Mouse (Mus musculus) midbrain, embryonic 10.5 days (tissue): ENCODE results near the gene Zg16. TPM values are rescaled to one million over a fixed set of nuclear protein-coding genes. Genes with fewer than 3 reads are reported as not detected.
A peak's percentile ranks its signal among the peaks of the same experiment; 100 is the strongest.

Experiments
- DNase-seq: peaks from one replicate; pipeline ENCODE4 v3.0.0-alpha.2; 2017; ENCODE audit warnings: low spot score
- H3K27ac ChIP-seq: fragments of 300-500 bp; sonication (generic); replicated peaks from 2 replicates; pipeline ENCODE4 v1.5.1; 2016; ENCODE audit warnings: mild to moderate bottlenecking
- H3K27me3 ChIP-seq: fragments of 300-500 bp; sonication (generic); 2 replicates; pipeline ENCODE4 v1.6.1; 2016; ENCODE audit warnings: low read depth, mild to moderate bottlenecking; ENCODE audit not compliant: poor library complexity, severe bottlenecking
- H3K36me3 ChIP-seq: fragments of 300-500 bp; sonication (generic); 2 replicates; pipeline ENCODE4 v1.6.1; 2016; ENCODE audit warnings: mild to moderate bottlenecking, moderate library complexity
- H3K4me1 ChIP-seq: fragments of 300-500 bp; sonication (generic); 2 replicates; pipeline ENCODE4 v1.6.1; 2016
- H3K4me3 ChIP-seq: fragments of 300-500 bp; sonication (generic); 2 replicates; pipeline ENCODE4 v1.5.1; 2016; ENCODE audit warnings: mild to moderate bottlenecking, moderate library complexity
- H3K9me3 ChIP-seq: fragments of 300-500 bp; sonication (generic); replicated peaks from 2 replicates; pipeline ENCODE4 v1.6.1; 2016; ENCODE audit warnings: mild to moderate bottlenecking
- WGBS: fragments of 180-500 bp; shearing (Covaris S2); methylation state at CpG from one replicate; pipeline ENCODE4 v1.1.7; 2016; 5-methylcytosine and 5-hydroxymethylcytosine counted together
- polyA plus RNA-seq: library from polyadenylated mRNA; unstranded; fragments of >200 nt; fragmentation: Nextera tagmentation; extraction: Ambion mirVana; gene quantifications from 2 replicates; pipeline ENCODE4 v1.2.1, GENCODE M21; 2016

Zg16 gene
- polyA plus RNA-seq, 1 experiment from 2014 or later, result not detected

DNA sequence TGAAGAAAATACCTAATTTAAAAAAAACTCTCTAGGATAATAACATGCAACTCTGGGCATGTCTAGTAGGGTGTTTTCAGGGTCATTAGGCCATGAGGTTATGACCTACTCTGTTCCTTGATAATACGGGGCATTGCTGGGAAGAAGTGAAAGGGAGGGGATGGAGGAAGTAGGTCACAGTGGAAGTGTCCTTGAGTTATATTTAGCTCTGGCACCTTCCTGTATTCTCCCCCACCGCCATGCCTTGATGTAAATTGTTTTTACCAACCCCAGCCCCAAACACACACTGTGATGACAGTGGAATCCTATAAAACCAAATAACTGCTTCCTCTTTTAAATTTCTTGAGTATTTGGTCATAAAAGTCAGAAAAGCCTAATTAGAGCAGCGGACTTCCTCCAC lies 7.1 kb downstream of the Zg16 start:
- Histone ChIP-seq H3K4me1 (no peaks in the 10 kb centered on the region), H3K4me3 (no peak overlapping the region), H3K9me3 (no peaks in the 10 kb centered on the region), H3K36me3 (no peaks in the 10 kb centered on the region), H3K27ac (no peak overlapping the region), H3K27me3 (no peaks in the 10 kb centered on the region)
- DNase-seq, result no peak
- 69% methylated on average over 3 of the region's 3 CpGs for WGBS

- no peaks in the 10 kb centered on the region for H3K36me3 ChIP-seq
- DNase-seq, result no peak
- H3K9me3 ChIP-seq, result no peaks in the 10 kb centered on the region
- 88% methylated on average over 3 of the region's 3 CpGs for WGBS
- H3K4me3 ChIP-seq, result no peak overlapping the region
- no peak overlapping the region for H3K27ac ChIP-seq
- H3K27me3 ChIP-seq, result no peaks in the 10 kb centered on the region
- H3K4me1 ChIP-seq, result no peaks in the 10 kb centered on the region
These were observed 9.4 kb downstream of the Zg16 start for GRCm38 (mm10) chr7:127077692-127078091.

DNA sequence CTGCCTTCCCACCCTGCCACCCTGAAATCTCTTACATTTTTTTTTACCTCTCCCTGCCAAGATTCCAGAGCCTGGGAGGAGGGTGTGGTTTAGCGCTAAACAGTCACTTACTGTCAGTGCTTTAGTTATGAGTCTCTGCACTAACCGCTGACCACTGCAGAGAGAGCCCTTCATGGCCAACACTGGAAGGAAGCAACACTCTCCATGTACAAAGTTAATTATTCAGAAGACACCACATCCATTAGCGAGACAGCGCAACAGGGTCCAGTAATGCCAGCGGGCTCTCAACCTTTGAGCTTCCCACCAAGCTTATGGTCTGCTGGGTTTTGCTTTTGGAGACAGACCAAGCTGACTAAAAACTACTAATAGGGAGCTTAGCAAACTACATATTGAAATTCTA lies 10.9 kb downstream of the Zg16 start:
- Histone ChIP-seq H3K27me3 (no peaks in the 10 kb centered on the region), H3K4me1 (peaks cover 8% of the 10 kb centered on the region; the same call in 1 of the 2 replicates), H3K4me3 (no peak overlapping the region), H3K27ac (no peak overlapping the region), H3K9me3 (no peaks in the 10 kb centered on the region), H3K36me3 (no peaks in the 10 kb centered on the region)
- no peak for DNase-seq
- 92% methylated on average over 5 of the region's 5 CpGs for WGBS

DNA sequence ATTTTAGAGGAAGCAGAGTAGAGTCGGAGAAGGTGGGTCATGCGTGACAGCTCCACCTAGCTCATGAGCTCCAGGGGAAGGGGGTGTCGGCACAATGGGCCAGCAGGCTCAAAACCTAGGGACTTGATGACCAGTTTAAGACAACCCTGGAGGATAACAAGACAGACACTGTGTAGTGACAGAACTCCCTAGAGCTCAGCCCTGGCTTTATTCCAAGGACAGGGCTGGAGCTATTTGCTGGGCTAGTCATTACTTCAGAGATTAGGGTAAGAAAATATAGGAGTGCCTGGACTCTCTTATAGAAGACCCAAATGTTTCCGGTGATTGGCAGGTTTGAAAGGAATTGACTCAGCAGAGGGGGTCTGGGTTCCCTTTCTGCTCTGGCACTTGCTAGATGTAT lies 13.9 kb downstream of the Zg16 start:
- Histone ChIP-seq H3K4me1 (peaks cover 10% of the 10 kb centered on the region; the same call in 1 of the 2 replicates), H3K9me3 (no peaks in the 10 kb centered on the region), H3K36me3 (no peaks in the 10 kb centered on the region), H3K4me3 (no peak overlapping the region), H3K27me3 (no peaks in the 10 kb centered on the region), H3K27ac (no peak overlapping the region)
- DNase-seq, result no peak
- WGBS, result 87% methylated on average over 4 of the region's 4 CpGs

DNA sequence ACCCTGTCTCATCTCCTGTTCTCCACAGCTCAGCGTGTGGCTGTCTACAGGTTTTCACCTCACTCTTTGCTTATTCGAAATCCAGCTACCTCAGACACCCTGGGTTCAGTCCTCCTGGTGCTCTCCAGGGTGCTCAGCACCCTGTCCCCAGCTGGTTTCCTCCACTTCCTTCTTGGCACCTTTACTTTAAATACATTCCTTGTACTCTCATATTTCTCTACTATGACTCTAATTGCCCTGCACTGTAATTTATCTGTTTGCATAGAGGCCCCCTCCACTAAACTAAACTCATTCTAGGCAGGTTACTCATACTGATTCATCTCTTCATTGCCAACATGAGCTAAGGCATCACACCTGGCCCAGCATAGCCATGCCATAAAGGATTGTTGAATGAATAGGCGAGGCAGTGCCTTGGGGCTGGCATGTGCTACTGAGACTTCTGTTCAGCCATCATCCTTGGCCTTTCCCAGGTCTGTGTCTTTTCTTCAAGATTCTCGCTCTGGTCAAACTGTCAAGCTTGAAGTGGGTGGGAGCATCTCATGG lies 16.2 kb downstream of the Zg16 start:
- Histone ChIP-seq H3K27me3 (no peaks in the 10 kb centered on the region), H3K27ac (no peak overlapping the region), H3K4me3 (no peak overlapping the region), H3K36me3 (no peaks in the 10 kb centered on the region), H3K4me1 (peaks cover 10% of the 10 kb centered on the region; the same call in 1 of the 2 replicates), H3K9me3 (no peaks in the 10 kb centered on the region)
- 81% methylated on average over 4 of the region's 4 CpGs for WGBS
- no peak for DNase-seq

DNA sequence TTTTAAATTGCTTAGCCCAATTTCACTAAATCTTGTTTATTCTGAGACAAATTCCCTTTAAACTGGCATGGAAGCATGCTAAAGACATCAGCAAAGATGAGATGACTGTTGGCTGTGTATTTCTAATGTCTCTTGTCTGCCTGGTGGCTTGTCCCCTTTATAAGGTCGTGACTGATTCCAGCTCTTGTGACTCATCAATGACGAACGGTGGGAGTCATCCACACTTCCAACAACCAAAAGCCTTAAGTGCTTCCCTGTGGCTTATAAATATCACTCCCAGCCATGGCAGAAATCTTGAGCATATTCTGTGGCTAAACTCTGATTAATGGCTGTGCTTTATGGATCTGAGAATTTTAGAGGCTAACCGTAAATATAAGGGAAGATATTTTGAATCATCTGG lies 20.8 kb downstream of the Zg16 start:
- 91% methylated on average over 4 of the region's 4 CpGs for WGBS
- Histone ChIP-seq H3K4me3 (no peak overlapping the region), H3K9me3 (no peaks in the 10 kb centered on the region), H3K27ac (no peak overlapping the region), H3K36me3 (no peaks in the 10 kb centered on the region), H3K4me1 (0 out of 2 replicates have a peak, but pooled peaks cover 3% of the 10 kb centered on the region), H3K27me3 (no peaks in the 10 kb centered on the region)
- DNase-seq, result no peak

DNA sequence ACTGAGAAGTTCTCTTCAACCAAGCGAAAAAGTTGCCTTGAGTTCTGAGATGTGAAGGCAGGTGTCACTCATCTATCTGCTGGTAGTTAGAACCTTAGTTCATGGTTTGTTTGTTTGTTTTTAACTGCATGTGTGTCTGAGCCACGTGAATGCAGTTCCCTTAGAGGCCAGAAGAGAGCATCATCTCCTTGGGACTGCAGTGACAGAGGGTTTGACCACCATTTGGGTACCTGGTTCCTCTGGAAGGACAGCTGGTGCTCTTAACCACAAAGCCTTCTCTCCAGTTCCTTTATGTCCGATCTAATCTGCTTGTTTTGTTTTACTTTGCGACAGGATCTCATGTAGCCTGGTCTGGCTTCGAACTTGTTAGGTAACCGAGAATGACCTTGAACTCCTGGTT lies 21.6 kb downstream of the Zg16 start:
- Histone ChIP-seq H3K9me3 (no peaks in the 10 kb centered on the region), H3K4me3 (no peak overlapping the region), H3K27me3 (no peaks in the 10 kb centered on the region), H3K27ac (no peak overlapping the region), H3K36me3 (no peaks in the 10 kb centered on the region), H3K4me1 (no peaks in the 10 kb centered on the region)
- 89% methylated on average over 6 of the region's 6 CpGs for WGBS
- DNase-seq, result no peak

DNA sequence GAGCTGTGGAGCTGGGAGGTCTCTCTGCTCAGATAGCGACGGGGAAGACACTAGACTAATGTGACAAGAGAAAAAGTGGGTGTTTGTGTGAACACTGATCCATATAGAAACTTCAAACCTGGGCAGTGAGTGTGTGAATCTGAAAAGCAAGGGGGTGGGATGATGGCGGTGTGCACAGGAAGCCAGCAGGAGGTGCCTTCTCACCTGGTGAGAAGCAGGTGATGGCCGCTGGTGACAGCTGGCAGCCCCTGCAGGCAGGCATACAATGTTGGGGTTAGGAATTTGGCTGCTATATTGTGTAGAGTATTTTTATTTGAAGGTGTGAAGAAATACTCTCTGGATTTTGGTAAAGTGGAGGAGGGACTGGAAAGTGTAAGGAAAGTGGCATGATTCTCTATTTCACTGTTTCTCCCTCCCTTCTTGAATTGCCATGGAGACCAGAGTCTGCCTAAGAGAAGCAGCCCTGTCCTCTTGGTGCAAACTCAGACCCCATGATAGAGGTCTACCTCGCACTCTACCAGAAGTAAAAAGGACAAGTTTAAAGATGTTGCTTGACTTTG lies 32.0 kb downstream of the Zg16 start:
- H3K4me1 ChIP-seq, result no peaks in the 10 kb centered on the region
- DNase-seq, result no peak
- no peaks in the 10 kb centered on the region for H3K27me3 ChIP-seq
- H3K4me3 ChIP-seq, result no peak overlapping the region
- H3K36me3 ChIP-seq, result no peaks in the 10 kb centered on the region
- no peak overlapping the region for H3K27ac ChIP-seq
- WGBS, result 76% methylated on average over 5 of the region's 5 CpGs
- no peaks in the 10 kb centered on the region for H3K9me3 ChIP-seq

DNA sequence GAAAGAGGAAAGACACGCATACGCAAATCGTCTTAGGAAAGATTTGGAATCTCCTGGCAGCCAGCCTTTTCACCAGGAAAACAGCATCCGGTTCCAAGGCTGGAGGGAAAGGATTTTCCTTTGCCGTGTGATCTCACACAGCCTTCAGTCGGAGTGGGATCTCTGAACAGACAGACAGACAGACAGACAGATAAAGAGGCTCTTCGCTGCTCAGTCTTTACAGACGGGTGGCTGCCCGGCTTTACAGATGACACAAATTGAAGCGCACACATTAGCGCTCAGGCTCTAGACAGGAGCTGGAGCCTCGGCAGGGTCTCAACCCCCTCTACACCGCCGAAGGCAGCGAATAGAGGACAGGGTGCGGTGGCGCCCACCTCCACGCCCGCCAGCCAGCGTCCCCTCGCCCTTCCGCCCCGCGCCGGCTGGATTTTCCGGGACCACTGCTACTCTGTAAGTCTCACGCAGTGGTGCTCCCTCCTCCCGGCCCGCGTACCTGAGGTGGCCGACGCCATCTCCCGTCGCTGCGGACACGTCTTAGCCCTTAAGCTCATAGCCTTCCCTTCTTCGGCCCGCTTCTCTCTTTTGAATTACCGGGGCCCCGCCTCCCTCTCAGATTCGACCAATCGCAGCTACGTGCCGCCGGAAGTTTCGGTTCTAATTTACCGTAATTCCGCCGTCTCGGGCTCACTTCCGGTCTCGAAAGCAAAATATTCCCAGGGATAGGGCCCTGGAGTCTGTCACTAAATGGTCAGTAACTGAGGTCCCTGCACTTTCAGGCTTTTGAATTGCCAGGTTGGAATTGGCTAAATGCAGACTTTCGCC lies 45.1 kb downstream of the Zg16 start, which contains the start of gene Kif22:
Gene Kif22 (minus strand): TSS at position 621 of the 822 bp plus-strand sequence.
- peaks cover 25% of the 10 kb centered on the region for H3K4me1 ChIP-seq
- peaks cover 34% of the 10 kb centered on the region for H3K36me3 ChIP-seq
- H3K27ac ChIP-seq, result peak within 1 kb of the TSS; percentile 95
- peak; percentile 91 for DNase-seq
- WGBS, result under 1% methylated on average over 53 of the region's 53 CpGs
- peak within 1 kb of the TSS; percentile 96 for H3K4me3 ChIP-seq
- no peaks in the 10 kb centered on the region for H3K9me3 ChIP-seq
- no peaks in the 10 kb centered on the region for H3K27me3 ChIP-seq

DNA sequence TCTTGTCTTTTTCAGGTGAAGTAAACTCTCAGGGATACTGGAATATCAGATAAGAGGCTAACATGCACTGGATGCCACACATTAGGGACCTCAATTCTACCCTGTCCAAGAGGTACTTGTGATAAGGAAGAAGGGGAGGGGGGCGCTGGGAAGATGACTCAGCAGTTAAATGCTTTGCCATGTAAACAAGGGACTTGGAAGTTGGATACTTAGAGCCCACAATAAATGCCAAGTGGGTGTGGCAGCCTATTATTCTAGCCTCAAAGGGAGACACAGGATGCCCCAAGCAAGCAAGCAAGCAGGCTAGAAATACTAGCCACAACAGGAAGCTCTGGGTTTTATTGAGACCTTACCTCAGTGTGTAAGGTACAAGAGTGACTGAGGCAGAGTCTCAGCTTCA lies 55.9 kb downstream of the Zg16 start:
- DNase-seq, result no peak
- H3K36me3 ChIP-seq, result peaks cover 85% of the 10 kb centered on the region
- H3K9me3 ChIP-seq, result no peaks in the 10 kb centered on the region
- no peak overlapping the region for H3K27ac ChIP-seq
- WGBS, result 68% methylated on average over 1 of the region's 1 CpGs
- no peaks in the 10 kb centered on the region for H3K27me3 ChIP-seq
- no peak overlapping the region for H3K4me3 ChIP-seq
- H3K4me1 ChIP-seq, result peaks cover 10% of the 10 kb centered on the region

DNA sequence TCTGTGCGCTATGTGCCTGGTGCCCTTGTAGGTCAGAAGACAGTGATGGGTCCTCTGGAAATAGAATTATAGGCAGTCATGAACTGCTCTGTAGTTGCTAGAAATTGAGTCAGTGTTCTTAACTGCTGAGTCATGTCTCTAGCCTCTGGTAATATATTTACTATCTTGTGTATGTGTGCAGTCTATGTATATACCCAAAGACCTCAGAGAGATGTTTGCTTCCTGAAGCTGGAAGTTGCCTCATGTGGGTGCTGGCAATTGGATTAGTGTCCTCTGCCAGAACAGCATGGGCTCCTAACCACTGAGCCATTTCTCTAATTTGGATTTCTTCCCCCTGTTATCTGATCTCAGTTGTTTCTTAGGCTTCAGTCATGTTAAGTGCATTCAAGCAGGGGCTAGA lies 57.0 kb downstream of the Zg16 start:
- H3K9me3 ChIP-seq, result no peaks in the 10 kb centered on the region
- H3K36me3 ChIP-seq, result peaks cover 81% of the 10 kb centered on the region
- DNase-seq, result no peak
- H3K4me1 ChIP-seq, result peaks cover 15% of the 10 kb centered on the region
- H3K27me3 ChIP-seq, result no peaks in the 10 kb centered on the region
- 97% methylated on average over 1 of the region's 1 CpGs for WGBS
- H3K4me3 ChIP-seq, result no peak overlapping the region
- H3K27ac ChIP-seq, result no peak overlapping the region

DNA sequence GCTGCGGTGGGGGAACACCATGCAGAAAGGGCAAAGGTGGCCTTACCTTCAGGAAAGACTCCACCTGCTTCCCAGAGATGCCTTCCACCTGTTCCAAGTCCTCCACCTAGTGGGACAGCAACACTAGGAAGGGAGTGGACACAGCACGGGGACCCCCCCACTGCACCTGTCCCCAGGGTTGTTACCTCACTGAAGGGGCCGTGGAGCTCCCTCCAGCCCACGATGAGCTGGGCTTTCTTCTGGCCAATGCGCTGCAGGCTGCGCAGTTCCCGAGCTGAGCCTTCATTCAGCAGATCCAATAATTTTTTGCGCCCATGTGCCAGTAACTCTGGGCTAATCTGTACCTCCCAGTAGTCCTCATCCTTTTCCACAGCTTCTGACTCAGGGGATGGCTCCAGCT lies 59.2 kb downstream of the Zg16 start:
- H3K27me3 ChIP-seq, result no peaks in the 10 kb centered on the region
- peaks cover 81% of the 10 kb centered on the region for H3K36me3 ChIP-seq
- H3K4me1 ChIP-seq, result peaks cover 38% of the 10 kb centered on the region
- no peak for DNase-seq
- no peaks in the 10 kb centered on the region for H3K9me3 ChIP-seq
- WGBS, result 75% methylated on average over 8 of the region's 8 CpGs
- H3K4me3 ChIP-seq, result peak overlapping the region; percentile 88
- H3K27ac ChIP-seq, result peak overlapping the region; percentile 100
